Mouse (Mus musculus): ENCODE measurements around the gene Irf8. TPM values are rescaled to one million over a fixed set of nuclear protein-coding genes. Genes with fewer than 3 reads are reported as not detected.

Irf8 gene
- total RNA-seq (2022), result 10 to 100 TPM in 2 of 4 experiments, 1 to 10 TPM in 2; 5.1 to 22.2 (median 11.7) TPM

GRCm38 (mm10) chr8:120735770-120736481 lies at the start of gene Irf8:
TSS of gene Irf8 (plus strand) at chr8:120736358.
- peak; percentile 52 to 56 for DNase-seq (ENCODE audit: low spot score in 2 of 2)

GRCm38 (mm10) chr8:120686576-120686975 lies 49.6 kb upstream of the Irf8 start:
- DNase-seq (ENCODE audit: low spot score in 2 of 2), result no peak

- DNase-seq (ENCODE audit: low spot score in 2 of 2), result no peak
These were observed 48.4 kb upstream of the Irf8 start for GRCm38 (mm10) chr8:120687786-120688185.

- no peak for DNase-seq (ENCODE audit: low spot score in 2 of 2)
These were observed 47.6 kb upstream of the Irf8 start for GRCm38 (mm10) chr8:120688511-120688910.

- DNase-seq (ENCODE audit: low spot score in 2 of 2), result no peak
These were observed 43.2 kb upstream of the Irf8 start for GRCm38 (mm10) chr8:120692934-120693333.

- no peak for DNase-seq (ENCODE audit: low spot score in 2 of 2)
These were observed 42.2 kb upstream of the Irf8 start for GRCm38 (mm10) chr8:120693861-120694493.

- no peak for DNase-seq (ENCODE audit: low spot score in 2 of 2)
These were observed 39.6 kb upstream of the Irf8 start for GRCm38 (mm10) chr8:120696401-120697153.

GRCm38 (mm10) chr8:120697154-120697978 lies 38.8 kb upstream of the Irf8 start:
- DNase-seq (ENCODE audit: low spot score in 2 of 2), result no peak

- no peak for DNase-seq (ENCODE audit: low spot score in 2 of 2)
These were observed 38.2 kb upstream of the Irf8 start for GRCm38 (mm10) chr8:120697979-120698272.

GRCm38 (mm10) chr8:120698426-120698825 lies 37.7 kb upstream of the Irf8 start:
- no peak for DNase-seq (ENCODE audit: low spot score in 2 of 2)

GRCm38 (mm10) chr8:120699079-120699478 lies 37.1 kb upstream of the Irf8 start:
- no peak for DNase-seq (ENCODE audit: low spot score in 2 of 2)

- DNase-seq (ENCODE audit: low spot score in 2 of 2), result no peak
These were observed 36.6 kb upstream of the Irf8 start for GRCm38 (mm10) chr8:120699565-120699964.

- no peak for DNase-seq (ENCODE audit: low spot score in 2 of 2)
These were observed 36.1 kb upstream of the Irf8 start for GRCm38 (mm10) chr8:120700053-120700452.

GRCm38 (mm10) chr8:120701758-120702465 lies 34.2 kb upstream of the Irf8 start:
- peak in 1 of 2 experiments; percentile 55 for DNase-seq (ENCODE audit: low spot score in 2 of 2)

- DNase-seq (ENCODE audit: low spot score in 2 of 2), result no peak
These were observed 32.0 kb upstream of the Irf8 start for GRCm38 (mm10) chr8:120704203-120704602.

- no peak for DNase-seq (ENCODE audit: low spot score in 2 of 2)
These were observed 31.0 kb upstream of the Irf8 start for GRCm38 (mm10) chr8:120705163-120705562.

GRCm38 (mm10) chr8:120706193-120706592 lies 30.0 kb upstream of the Irf8 start:
- no peak for DNase-seq (ENCODE audit: low spot score in 2 of 2)

- no peak for DNase-seq (ENCODE audit: low spot score in 2 of 2)
These were observed 27.0 kb upstream of the Irf8 start for GRCm38 (mm10) chr8:120709176-120709575.

GRCm38 (mm10) chr8:120715200-120715599 lies 21.0 kb upstream of the Irf8 start:
- no peak for DNase-seq (ENCODE audit: low spot score in 2 of 2)

GRCm38 (mm10) chr8:120715996-120716680 lies 20.0 kb upstream of the Irf8 start:
- DNase-seq (ENCODE audit: low spot score in 2 of 2), result no peak
